Mouse (Mus musculus) midbrain, embryonic 16.5 days (tissue): ENCODE data around the gene Cdk10. TPM values are rescaled to one million over a fixed set of nuclear protein-coding genes. Genes with fewer than 3 reads are reported as not detected.
"Not testable (repeated sequence)": the region's sequence is repeated elsewhere in the genome, so short reads cannot be mapped to it uniquely, and the experiment has no call there.

ENCODE experiments used
- ATAC-seq: fragments of 200-750 bp; cut with Nextera tagmentation; 2 replicates; pipeline ENCODE4 v1.8.0; 2017; ENCODE audit warnings: moderate TSS enrichment
- H3K27ac ChIP-seq: fragments of 300-500 bp; sonication (generic); 2 replicates; pipeline ENCODE4 v1.5.1; 2014; ENCODE audit warnings: mild to moderate bottlenecking, low read length, mixed read lengths
- H3K27me3 ChIP-seq: fragments of 300-500 bp; sonication (generic); 2 replicates; pipeline ENCODE4 v1.6.1; 2014; ENCODE audit warnings: low read depth, low read length, mixed read lengths; ENCODE audit not compliant: control insufficient read depth, insufficient read depth
- H3K36me3 ChIP-seq: fragments of 300-500 bp; sonication (generic); 2 replicates; pipeline ENCODE4 v1.6.1; 2014; ENCODE audit warnings: mild to moderate bottlenecking, low read length, moderate library complexity, mixed read lengths; ENCODE audit not compliant: control insufficient read depth, insufficient read depth
- H3K4me1 ChIP-seq: fragments of 300-500 bp; sonication (generic); 2 replicates; pipeline ENCODE4 v1.6.1; 2014; ENCODE audit warnings: mild to moderate bottlenecking, low read length, mixed read lengths; ENCODE audit not compliant: control insufficient read depth, insufficient read depth
- H3K4me2 ChIP-seq: fragments of 300-500 bp; sonication (generic); 2 replicates; pipeline ENCODE4 v1.6.1; 2014; ENCODE audit warnings: mild to moderate bottlenecking, low read length, mixed read lengths
- H3K4me3 ChIP-seq: fragments of 300-500 bp; sonication (generic); 2 replicates; pipeline ENCODE4 v1.5.1; 2014; ENCODE audit warnings: low read depth, mild to moderate bottlenecking, low read length, moderate library complexity, mixed read lengths
- H3K9ac ChIP-seq: fragments of 300-500 bp; sonication (generic); 2 replicates; pipeline ENCODE4 v1.6.1; 2014; ENCODE audit warnings: low read depth, low read length, mixed read lengths
- H3K9me3 ChIP-seq: fragments of 300-500 bp; sonication (generic); replicated peaks from 2 replicates; pipeline ENCODE4 v1.6.1; 2014; ENCODE audit warnings: mild to moderate bottlenecking, low read length, mixed read lengths; ENCODE audit not compliant: control insufficient read depth, poor library complexity, severe bottlenecking
- whole genome bisulfite sequencing: fragments of 180-500 bp; shearing (Covaris S2); extraction: QIAGEN DNeasy Blood & Tissue Kit; methylation state at CpG from one replicate; pipeline ENCODE4 v1.1.7; 2014; 5-methylcytosine and 5-hydroxymethylcytosine counted together
- polyA plus RNA-seq: library from polyadenylated mRNA; unstranded; fragments of >200 nt; fragmentation: Nextera tagmentation; extraction: Ambion mirVana; gene quantifications from 2 replicates; pipeline ENCODE4 v1.2.1, GENCODE M21; 2015

The Cdk10 gene
- polyA plus RNA-seq, 1 experiment from 2014 or later: 54.4 TPM

DNA sequence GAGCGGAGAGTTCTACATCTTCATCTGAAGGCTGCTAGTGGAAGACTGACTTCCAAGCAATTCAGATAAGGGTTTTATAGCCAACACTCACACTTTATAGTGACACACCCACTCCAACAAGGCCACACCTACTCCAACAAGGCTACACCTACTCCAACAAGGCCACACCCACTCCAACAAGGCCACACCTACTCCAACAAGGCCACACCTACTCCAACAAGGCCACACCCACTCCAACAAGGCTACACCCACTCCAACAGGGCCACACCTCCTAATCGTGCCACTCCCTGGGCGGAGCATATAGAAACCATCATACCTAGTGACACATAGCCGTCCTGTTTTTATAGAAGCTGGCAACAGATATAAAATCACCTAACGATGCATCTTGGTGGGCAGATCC, 27.6 kb upstream of the Cdk10 start:
- H3K4me1 ChIP-seq, H3K4me3 ChIP-seq, H3K27me3 ChIP-seq, H3K4me2 ChIP-seq, H3K9ac ChIP-seq, ATAC-seq, H3K36me3 ChIP-seq, H3K27ac ChIP-seq, H3K9me3 ChIP-seq: not testable (repeated sequence)
- 74% methylated on average over 5 of the region's 5 CpGs for WGBS

DNA sequence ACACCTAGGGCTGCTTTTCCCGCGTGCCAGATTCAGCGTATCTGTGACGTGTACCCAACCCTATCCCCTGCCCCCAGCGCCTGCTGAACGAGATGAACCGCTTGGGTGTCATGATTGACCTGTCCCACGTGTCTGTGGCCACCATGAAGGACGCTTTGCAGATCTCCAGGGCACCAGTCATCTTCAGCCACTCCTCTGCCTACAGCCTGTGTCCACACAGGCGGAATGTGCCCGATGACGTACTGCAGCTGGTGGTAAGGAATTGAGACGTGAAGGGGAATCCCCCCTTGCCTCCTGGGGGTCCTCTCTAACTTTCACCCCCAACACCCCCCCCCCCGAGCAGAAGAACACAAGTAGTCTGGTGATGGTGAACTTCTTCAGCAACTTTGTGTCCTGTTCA, 24.8 kb upstream of the Cdk10 start:
- no peaks in the 10 kb centered on the region for H3K9me3 ChIP-seq

DNA sequence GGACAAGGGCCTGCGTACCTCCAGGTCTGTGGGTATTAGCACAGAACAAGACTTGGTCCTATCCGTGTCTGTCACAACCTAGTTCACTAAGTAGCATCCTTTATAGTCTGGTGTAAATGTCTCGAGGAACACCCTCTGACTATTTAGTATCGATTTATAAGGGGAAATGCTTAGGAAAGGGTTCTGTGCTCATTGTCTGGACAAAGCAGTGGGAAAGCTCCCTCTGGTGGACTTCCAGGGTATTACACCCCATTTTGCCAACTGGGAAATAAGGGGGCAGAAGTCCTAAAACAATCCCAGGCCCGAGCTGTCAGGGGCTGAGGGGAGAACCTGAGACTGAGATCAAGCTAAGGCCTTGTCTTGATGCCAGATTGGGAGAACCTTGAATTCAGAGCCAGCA, 22.4 kb upstream of the Cdk10 start:
- H3K36me3 ChIP-seq: peaks cover 12% of the 10 kb centered on the region
- H3K9ac ChIP-seq: no peak overlapping the region
- H3K27ac ChIP-seq: no peak overlapping the region
- no peaks in the 10 kb centered on the region for H3K4me1 ChIP-seq
- H3K9me3 ChIP-seq: no peaks in the 10 kb centered on the region
- 25% methylated on average over 5 of the region's 5 CpGs for WGBS
- no peak overlapping the region for H3K4me3 ChIP-seq
- peaks cover 3% of the 10 kb centered on the region; the same call in 1 of the 2 replicates for H3K27me3 ChIP-seq
- H3K4me2 ChIP-seq: no peak overlapping the region
- ATAC-seq: peak; percentile 39; the same call in 1 of the 2 replicates

More for the DNA sequence above, 24.8 kb upstream of the Cdk10 start:
- WGBS: 77% methylated on average over 14 of the region's 14 CpGs
- no peak overlapping the region for H3K9ac ChIP-seq
- no peaks in the 10 kb centered on the region for H3K4me1 ChIP-seq
- peaks cover 3% of the 10 kb centered on the region; the same call in 1 of the 2 replicates for H3K27me3 ChIP-seq
- ATAC-seq: no peak
- no peak overlapping the region for H3K4me2 ChIP-seq
- H3K4me3 ChIP-seq: no peak overlapping the region
- no peaks in the 10 kb centered on the region for H3K36me3 ChIP-seq
- H3K27ac ChIP-seq: no peak overlapping the region

DNA sequence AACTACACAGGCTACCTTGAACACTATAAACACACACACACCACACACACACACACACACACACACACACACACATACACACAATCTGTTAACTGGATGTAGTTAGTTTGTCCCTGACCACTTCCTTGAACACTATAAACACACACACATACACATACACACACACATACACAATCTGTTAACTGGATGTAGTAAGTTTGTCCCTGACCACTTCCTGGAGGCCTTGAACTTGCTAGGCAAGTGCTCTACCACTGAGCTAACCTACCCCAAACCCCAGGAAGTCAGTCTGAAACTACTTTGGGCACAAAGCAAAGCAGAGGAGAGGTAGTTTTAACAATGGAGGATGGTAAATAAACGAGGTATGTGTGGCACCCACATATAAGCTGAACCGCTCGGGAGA, 21.1 kb upstream of the Cdk10 start:
- no peak overlapping the region for H3K27ac ChIP-seq
- H3K4me2 ChIP-seq: no peak overlapping the region
- H3K9me3 ChIP-seq: no peaks in the 10 kb centered on the region
- peaks cover 3% of the 10 kb centered on the region; the same call in 1 of the 2 replicates for H3K27me3 ChIP-seq
- ATAC-seq: no peak
- H3K36me3 ChIP-seq: peaks cover 21% of the 10 kb centered on the region
- WGBS: 90% methylated on average over 3 of the region's 3 CpGs
- H3K4me1 ChIP-seq: no peaks in the 10 kb centered on the region
- no peak overlapping the region for H3K4me3 ChIP-seq
- no peak overlapping the region for H3K9ac ChIP-seq

DNA sequence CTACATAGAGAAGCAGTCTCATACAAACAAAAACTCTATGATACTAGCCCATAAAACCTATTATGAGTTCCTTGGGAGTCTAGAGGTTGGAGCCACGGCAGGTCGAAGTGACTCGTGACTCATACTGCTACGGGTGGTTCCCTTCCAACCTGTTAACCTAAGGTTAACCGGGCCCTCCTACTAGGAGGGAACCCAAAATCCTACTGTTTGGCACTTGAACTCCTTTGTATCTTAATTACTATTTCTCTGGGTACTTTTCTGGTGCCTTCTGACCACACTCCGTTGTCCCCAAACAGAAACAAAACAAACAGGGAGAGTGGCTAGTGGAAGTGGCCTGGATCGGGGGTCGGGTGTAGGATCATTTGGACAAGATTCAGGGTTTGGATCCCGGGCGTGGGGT, 12.8 kb upstream of the Cdk10 start:
- no peaks in the 10 kb centered on the region for H3K9me3 ChIP-seq
- 51% methylated on average over 10 of the region's 10 CpGs for WGBS
- H3K9ac ChIP-seq: peak overlapping the region; percentile 84
- H3K36me3 ChIP-seq: peaks cover 13% of the 10 kb centered on the region
- 0 out of 2 replicates have a peak overlapping the region, but pooled peaks have one; percentile 50 for H3K27ac ChIP-seq
- no peak for ATAC-seq
- peak overlapping the region; percentile 63 for H3K4me3 ChIP-seq
- peaks cover 20% of the 10 kb centered on the region for H3K4me1 ChIP-seq
- peak overlapping the region; percentile 98 for H3K4me2 ChIP-seq
- H3K27me3 ChIP-seq: no peaks in the 10 kb centered on the region

DNA sequence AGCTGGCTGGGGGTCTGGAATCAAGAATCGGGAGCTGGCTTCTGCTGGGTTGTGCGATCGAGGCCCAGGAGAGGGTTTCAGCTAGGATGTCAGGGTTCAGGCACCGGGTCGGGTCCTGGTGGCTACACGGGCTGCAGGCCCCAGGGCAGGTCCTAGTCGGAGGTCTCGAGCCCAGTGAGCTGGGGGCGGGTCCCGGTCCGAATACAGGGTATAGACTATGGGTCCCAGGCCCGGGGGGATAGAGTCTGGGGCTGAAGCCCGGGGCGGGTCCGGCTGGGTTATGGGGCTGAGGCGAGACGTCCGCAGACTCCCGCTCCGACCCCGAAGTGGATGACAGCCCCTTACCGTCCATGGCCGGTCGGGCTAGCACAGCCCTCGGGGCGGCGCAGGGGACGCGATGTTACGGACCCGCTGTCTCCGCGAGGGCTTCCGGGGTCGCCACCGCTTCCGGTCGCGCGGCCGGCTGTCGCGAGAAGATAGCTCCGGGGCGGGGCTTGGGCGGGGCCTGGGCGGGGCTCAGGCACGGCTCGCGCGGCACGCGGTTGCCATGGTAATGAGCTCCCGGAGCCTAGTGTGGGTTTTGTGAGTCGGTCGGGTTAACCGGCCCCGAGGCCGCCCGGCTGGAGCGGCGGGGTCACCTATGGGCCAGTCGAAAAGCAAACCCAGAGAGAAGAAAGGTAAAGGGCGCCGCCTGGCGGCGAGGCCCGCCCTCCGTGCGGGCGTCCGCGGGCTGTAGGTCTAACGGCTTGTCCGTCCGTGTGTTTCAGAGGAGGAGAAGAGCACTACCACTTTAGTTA, 12.1 kb upstream of the Cdk10 start, which contains the start of the genes Chmp1a and Spata33:
Chmp1a (minus strand) TSS at position 443 of the 797 bp plus-strand sequence.
Spata33 (plus strand) TSS at position 512 of the 797 bp plus-strand sequence.
- peak within 1 kb of the TSS; percentile 63 for H3K4me3 ChIP-seq
- H3K9ac ChIP-seq: peak within 1 kb of the TSS; percentile 84
- H3K4me2 ChIP-seq: peak within 1 kb of the TSS; percentile 98
- H3K27me3 ChIP-seq: no peaks in the 10 kb centered on the region
- peak within 1 kb of the TSS; percentile 50 for H3K27ac ChIP-seq
- ATAC-seq: peak; percentile 94
- no peaks in the 10 kb centered on the region for H3K9me3 ChIP-seq
- peaks cover 20% of the 10 kb centered on the region for H3K4me1 ChIP-seq
- H3K36me3 ChIP-seq: peaks cover 10% of the 10 kb centered on the region
- WGBS: 1% methylated on average over 73 of the region's 76 CpGs

DNA sequence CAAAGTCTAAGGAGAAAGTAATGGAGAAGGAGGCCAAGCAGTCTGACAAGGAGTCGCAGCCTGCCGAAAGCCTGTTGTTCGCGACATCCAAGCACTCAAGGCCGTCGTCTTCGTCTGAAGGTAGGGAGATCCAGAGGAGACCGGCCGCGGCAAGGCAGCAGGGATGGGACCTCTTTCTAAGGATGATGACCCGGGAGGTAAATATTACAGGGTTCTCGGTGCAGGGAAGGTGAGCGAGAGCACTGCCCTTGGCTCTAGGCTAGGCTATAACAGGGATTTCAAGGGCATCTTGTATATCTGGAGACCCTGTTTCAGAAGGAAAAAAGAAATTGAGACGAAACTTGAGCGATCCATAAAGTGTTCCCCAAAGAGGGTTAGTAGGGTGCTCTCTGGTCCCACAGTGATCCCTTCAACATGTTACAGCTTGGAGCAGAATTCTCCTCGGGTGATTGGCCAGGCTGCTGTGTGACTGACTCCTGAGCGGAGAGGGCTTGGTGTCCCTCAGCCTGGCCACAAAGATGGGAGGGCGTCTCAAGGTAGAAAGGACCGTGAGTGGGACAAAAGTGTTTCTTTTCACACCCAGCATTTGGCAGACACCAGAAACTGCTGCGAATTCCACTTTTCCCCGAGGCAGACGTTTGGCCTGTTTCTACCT, 11.4 kb upstream of the Cdk10 start:
- peak overlapping the region; percentile 84 for H3K9ac ChIP-seq
- 20% methylated on average over 22 of the region's 22 CpGs for WGBS
- H3K4me2 ChIP-seq: peak overlapping the region; percentile 75
- H3K27me3 ChIP-seq: no peaks in the 10 kb centered on the region
- H3K9me3 ChIP-seq: no peaks in the 10 kb centered on the region
- H3K36me3 ChIP-seq: peaks cover 5% of the 10 kb centered on the region
- H3K4me3 ChIP-seq: peak overlapping the region; percentile 63
- peaks cover 20% of the 10 kb centered on the region for H3K4me1 ChIP-seq
- H3K27ac ChIP-seq: peak overlapping the region; percentile 50
- no peak; the same call in 1 of the 2 replicates for ATAC-seq

DNA sequence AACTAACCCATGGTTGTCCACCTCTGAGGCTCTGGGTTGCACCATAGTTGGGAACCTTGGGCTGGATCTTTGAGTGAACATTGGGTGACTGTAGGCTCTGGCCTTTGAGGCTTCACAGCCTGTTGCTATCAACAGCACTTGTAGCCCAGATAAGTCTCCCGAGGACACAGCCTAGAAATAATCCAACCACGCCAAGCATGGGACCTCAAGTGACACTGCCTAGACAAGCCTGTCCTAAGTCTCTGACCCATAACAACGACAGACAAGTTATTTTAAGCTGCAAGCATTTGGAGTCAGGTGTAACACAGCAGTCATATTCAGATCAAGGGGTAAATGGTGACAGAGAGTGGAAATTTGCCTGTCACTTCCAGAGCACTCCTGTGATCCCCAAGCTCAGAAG, 9.2 kb upstream of the Cdk10 start:
- no peaks in the 10 kb centered on the region for H3K9me3 ChIP-seq
- no peak for ATAC-seq
- 75% methylated on average over 3 of the region's 3 CpGs for WGBS
- H3K4me1 ChIP-seq: peaks cover 20% of the 10 kb centered on the region
- no peaks in the 10 kb centered on the region for H3K36me3 ChIP-seq
- no peak overlapping the region for H3K27ac ChIP-seq
- H3K9ac ChIP-seq: no peak overlapping the region
- H3K4me2 ChIP-seq: no peak overlapping the region
- no peaks in the 10 kb centered on the region for H3K27me3 ChIP-seq
- no peak overlapping the region for H3K4me3 ChIP-seq

DNA sequence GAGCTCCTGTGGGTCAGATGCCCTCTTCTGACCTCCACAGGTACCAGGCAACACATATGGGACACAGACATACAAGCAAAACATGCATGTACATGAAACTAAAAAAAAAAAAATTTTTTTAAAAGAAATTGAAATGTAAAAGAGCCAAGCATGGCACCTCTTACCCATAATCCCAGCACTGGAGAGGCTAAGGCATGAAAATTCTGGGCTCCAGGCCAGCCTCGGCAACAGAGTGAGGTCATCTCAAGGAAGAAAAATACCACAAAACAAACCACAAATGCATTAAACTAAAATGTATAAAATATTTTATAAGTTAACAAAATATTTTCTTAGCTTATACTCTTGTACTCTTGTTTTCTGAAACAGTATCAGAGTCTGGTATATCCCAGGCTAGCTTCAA, 3.7 kb upstream of the Cdk10 start:
- H3K36me3 ChIP-seq: no peaks in the 10 kb centered on the region
- H3K9ac ChIP-seq: no peak overlapping the region
- no peak overlapping the region for H3K4me2 ChIP-seq
- no peak for ATAC-seq
- no peaks in the 10 kb centered on the region for H3K27me3 ChIP-seq
- H3K4me1 ChIP-seq: peaks cover 11% of the 10 kb centered on the region
- no peaks in the 10 kb centered on the region for H3K9me3 ChIP-seq
- H3K27ac ChIP-seq: no peak overlapping the region
- WGBS: 79% methylated on average over 1 of the region's 1 CpGs
- H3K4me3 ChIP-seq: no peak overlapping the region
